Mouse (Mus musculus) embryo, embryonic 11.5 days (tissue): ENCODE measurements around the gene Dapp1.
"Not testable (repeated sequence)": the region's sequence is repeated elsewhere in the genome, so short reads cannot be mapped to it uniquely, and the experiment has no call there.

ENCODE experiments used
- DNase-seq: peaks from one replicate; pipeline ENCODE4 v3.0.0-alpha.2; 2012; ENCODE audit warnings: low read depth, low spot score

Gene Dapp1

GRCm38 (mm10) chr3:137918932-137919311 lies 62.4 kb downstream of the Dapp1 start:
- DNase-seq = no peak

DNA sequence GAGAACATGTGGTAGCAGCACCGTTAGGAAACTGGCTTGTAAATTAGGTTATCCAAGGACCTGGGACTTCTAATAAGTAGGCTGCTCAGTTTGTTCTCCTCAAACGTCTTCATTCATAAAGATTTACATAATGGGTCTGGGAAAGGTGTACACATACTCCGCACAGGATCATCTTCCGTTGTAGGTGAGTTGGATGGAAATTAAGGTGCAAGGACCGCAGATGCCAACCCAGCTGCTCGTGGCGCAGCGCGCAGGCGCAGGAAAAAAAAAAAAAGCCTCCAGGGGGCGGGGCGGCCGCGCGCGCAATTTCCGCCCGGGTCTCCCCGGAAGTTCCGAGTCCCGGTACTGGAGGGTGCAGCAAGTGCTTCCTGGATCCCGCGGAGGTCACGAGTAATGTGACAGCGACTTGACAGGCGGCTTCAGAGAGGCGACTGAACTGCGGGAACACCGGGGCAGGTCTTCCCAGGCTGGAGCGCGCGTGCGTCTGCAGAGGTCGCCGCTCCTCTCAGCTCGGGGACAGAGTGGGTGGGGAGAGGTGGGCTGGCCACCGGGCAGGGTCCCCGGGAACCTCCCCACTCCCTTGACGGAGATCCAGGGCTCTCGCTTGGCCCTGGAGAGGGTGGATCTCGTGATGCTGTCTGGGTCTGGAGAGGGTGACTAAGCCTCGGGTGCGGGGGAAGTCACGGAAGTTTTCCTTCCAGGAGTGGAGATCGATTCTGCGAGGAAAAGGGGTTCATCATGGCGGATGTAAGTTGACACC lies 63.0 kb downstream of the Dapp1 start, which contains the start of gene Lamtor3:
Lamtor3 (plus strand) TSS at position 335 of the 760 bp plus-strand sequence.
- peak; percentile 68 for DNase-seq

DNA sequence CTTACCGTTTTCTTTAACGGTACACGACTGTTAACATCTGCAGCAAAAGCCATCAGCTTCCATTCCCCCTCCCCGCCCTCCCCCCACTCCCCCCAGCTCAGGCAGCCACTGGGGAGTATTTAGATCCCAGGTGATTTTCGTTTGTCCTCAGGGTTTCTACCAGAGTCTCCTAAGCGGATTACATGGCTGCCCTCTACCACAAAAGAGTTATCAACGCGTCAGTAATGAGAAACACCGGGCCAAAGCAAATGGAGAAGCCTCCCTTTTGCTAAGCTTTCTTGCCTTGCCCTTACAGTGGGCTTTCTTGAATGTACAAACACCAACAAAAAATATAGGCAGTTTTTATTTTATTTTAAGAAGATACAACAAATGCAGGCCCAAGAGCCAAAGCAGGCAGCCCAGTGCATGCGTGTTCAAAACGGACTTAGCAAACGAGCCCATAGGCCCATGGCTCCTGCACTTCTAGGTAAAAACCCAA lies 63.6 kb downstream of the Dapp1 start:
- DNase-seq = no peak

- DNase-seq = not testable (repeated sequence)
Observed at GRCm38 (mm10) chr3:137914567-137914966, 66.8 kb downstream of the Dapp1 start.

- no peak for DNase-seq
Observed at GRCm38 (mm10) chr3:137913093-137913492, 68.3 kb downstream of the Dapp1 start.

DNA sequence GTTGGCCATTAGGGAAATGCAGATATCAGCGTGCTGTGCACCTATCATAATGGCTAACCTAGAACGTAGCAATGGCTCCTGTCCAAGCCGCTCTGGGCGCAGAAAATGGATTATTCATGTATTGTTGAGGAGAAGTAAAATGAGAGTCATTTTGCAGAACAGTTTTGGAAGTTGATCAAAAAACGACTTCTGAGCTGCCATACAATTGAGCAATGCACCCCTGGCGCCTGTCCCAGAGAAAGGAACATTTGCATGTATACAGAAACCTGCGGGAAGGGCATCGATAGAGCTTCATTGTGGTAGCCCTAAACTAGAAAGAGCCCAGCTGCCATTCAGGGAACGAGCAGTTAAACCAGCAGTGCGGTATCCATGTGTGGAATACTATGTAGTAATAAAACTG lies 81.2 kb downstream of the Dapp1 start:
- no peak for DNase-seq

DNA sequence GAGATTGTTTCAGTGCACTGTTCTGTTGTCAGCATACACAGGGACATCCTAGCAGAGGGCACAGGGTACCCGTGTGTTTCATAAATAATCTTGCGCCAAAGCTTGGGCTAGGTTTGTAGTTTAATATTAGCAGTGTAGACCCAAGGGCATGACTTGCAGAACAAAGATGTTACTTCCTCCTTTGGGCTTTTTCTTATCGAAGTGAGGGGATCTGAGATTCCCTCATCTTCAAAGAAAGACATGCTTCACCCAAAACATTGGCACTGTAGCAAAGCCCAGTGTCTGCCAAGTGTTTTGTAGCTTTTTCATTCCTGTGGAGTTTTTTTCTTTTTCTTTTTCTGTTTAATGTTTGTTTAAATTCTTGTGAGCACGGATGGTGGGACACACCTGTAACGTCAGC lies 83.7 kb downstream of the Dapp1 start:
- DNase-seq = no peak

DNA sequence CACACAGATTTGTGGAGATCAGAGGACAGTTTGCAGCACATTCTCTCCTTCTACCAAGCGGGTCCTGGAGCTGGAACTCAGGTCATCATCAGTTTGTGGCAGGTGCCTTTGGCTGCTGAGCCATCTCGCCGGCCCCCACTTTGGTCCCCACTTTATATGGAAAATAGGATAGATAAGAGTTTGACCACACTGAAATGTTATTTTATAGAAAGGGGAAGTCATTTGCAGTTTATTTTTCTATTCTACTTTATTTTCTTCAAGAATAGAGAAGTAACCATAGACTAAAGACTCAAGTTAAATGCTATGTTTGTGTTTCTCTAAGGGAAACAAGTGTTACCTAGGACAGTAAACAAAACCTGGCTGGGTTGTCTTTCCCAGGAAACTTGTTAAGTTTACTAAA lies 84.5 kb downstream of the Dapp1 start:
- DNase-seq = no peak

DNA sequence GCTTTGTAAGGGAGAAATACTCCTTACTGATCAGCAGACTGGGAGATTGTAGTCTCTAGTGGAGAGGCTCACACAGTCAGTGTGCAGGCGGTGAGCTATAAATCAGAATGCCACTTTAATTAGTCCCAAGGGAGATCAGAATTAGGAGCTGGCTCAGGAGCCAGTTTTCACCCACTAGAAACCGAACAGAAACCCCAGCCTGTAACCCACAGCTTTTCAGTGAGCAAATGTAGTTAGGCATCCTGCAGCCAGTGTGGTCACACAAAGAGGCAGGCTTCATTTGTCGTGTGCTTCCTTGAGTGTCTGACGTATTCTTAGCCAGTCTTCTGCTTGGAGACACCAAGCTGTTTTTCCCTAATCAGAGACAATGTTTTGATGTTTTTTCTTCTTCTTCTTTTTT lies 85.0 kb downstream of the Dapp1 start:
- DNase-seq = no peak

DNA sequence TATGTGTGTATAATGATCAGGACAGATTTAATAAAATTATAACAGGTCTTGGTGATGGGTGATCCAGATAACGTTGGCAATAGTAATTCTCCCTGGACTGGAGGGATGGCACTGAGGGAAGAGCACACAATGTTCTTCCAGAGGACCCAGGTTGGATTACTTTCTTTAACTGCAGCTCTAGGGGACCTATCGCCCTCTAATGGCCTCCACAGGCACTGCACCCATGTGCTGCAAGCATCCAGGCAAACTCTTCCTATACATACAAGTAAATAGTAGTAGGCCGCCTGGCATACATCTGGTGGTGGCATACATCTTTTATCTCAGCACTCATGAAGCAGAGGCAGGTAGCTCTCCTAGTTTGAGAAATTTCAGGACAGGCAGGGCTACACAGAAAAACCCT lies 86.1 kb downstream of the Dapp1 start:
- DNase-seq = no peak

DNA sequence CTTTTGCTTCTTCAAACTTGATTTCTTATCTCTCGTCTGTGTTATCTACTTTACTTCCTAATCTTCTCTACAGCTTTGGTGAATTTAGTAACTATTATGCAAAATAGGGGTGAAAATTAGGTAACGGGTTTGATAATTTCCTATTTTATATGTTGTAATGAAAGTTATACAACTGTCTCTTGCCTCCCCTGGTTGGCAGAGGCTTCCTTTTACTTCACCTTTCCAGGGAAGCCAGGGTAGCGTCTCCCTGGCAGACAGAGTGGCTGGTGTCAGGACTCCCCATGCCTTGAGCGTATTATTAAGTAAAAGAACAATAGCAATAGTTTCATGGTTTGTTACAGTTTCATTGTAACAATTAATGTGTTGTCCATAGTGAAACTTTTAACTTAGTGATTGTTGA lies 87.6 kb downstream of the Dapp1 start:
- DNase-seq = no peak

DNA sequence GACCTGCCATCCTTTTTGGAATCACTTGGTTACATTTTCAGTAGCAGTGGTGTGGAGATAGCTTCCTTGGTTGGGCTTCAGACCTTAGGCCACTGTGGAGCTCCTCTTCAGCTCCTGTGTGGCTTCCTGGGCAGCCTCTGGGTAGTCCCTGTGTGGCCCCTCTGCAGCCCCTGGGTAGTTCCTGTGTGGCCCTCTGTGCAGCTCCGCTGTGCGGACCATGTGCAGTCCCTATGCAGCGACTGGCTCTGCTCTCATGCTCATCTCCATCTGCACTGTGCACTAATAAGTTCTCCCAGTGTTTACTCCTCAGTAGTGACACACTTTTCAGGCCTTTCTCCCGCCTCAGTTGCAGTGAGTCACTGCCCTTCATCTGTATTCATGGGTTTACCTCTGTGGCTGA lies 89.2 kb downstream of the Dapp1 start:
- DNase-seq = no peak

GRCm38 (mm10) chr3:137891089-137891488 lies 90.3 kb downstream of the Dapp1 start:
- no peak for DNase-seq

GRCm38 (mm10) chr3:137887961-137888360 lies 93.4 kb downstream of the Dapp1 start:
- DNase-seq = no peak

- DNase-seq = no peak
Observed at GRCm38 (mm10) chr3:137881093-137881492, 100.3 kb downstream of the Dapp1 start.
